Mouse (Mus musculus) embryonic facial prominence, embryonic 11.5 days (tissue): Measurements from ENCODE around the gene Clpp. TPM values are rescaled to one million over a fixed set of nuclear protein-coding genes. Genes with fewer than 3 reads are reported as not detected.

Source experiments
- ATAC-seq: fragments of 200-750 bp; cut with Nextera tagmentation; replicated peaks from 2 replicates; pipeline ENCODE4 v1.8.0; 2017; ENCODE audit warnings: low read depth; ENCODE audit not compliant: insufficient number of reproducible peaks, low FRiP score, low TSS enrichment
- DNase-seq: peaks from one replicate; pipeline ENCODE4 v3.0.0-alpha.2; 2015; ENCODE audit warnings: low spot score
- H3K27ac ChIP-seq: fragments of 300-500 bp; sonication (generic); replicated peaks from 2 replicates; pipeline ENCODE4 v1.5.1; 2014; ENCODE audit warnings: mild to moderate bottlenecking, low read depth, low read length, control low read depth
- H3K27me3 ChIP-seq: fragments of 300-500 bp; sonication (generic); 2 replicates; pipeline ENCODE4 v1.6.1; 2014; ENCODE audit warnings: mild to moderate bottlenecking, low read length, moderate library complexity, mixed read lengths; ENCODE audit not compliant: control insufficient read depth, insufficient read depth
- H3K36me3 ChIP-seq: fragments of 300-500 bp; sonication (generic); replicated peaks from 2 replicates; pipeline ENCODE4 v1.6.1; 2014; ENCODE audit warnings: low read depth, mild to moderate bottlenecking, low read length, moderate library complexity, mixed read lengths; ENCODE audit not compliant: control insufficient read depth, insufficient read depth
- H3K4me1 ChIP-seq: fragments of 300-500 bp; sonication (generic); 2 replicates; pipeline ENCODE4 v1.6.1; 2014; ENCODE audit warnings: low read length, mixed read lengths; ENCODE audit not compliant: control insufficient read depth, insufficient read depth
- H3K4me2 ChIP-seq: fragments of 300-500 bp; sonication (generic); 2 replicates; pipeline ENCODE4 v1.6.1; 2014; ENCODE audit warnings: low read depth, mild to moderate bottlenecking, control low read depth, low read length, moderate library complexity
- H3K4me3 ChIP-seq: fragments of 300-500 bp; sonication (generic); 2 replicates; pipeline ENCODE4 v1.5.1; 2014; ENCODE audit warnings: low read depth, low read length, control low read depth
- H3K9ac ChIP-seq: fragments of 300-500 bp; sonication (generic); replicated peaks from 2 replicates; pipeline ENCODE4 v1.6.1; 2014; ENCODE audit warnings: mild to moderate bottlenecking, control low read depth, low read length
- H3K9me3 ChIP-seq: fragments of 300-500 bp; sonication (generic); replicated peaks from 2 replicates; pipeline ENCODE4 v1.6.1; 2016; ENCODE audit warnings: mild to moderate bottlenecking, low read length, inconsistent platforms, mixed read lengths; ENCODE audit not compliant: control insufficient read depth
- WGBS: fragments of 180-500 bp; shearing (Covaris S2); extraction: QIAGEN DNeasy Blood & Tissue Kit; methylation state at CpG from one replicate; pipeline ENCODE4 v1.1.7; 2014; 5-methylcytosine and 5-hydroxymethylcytosine counted together
- polyA plus RNA-seq: library from polyadenylated mRNA; unstranded; fragments of >200 nt; fragmentation: Nextera tagmentation; extraction: Ambion mirVana; gene quantifications from 2 replicates; pipeline ENCODE4 v1.2.1, GENCODE M21; 2014

Gene Clpp
- 148 and 159 TPM in 2 replicates for polyA plus RNA-seq

DNA sequence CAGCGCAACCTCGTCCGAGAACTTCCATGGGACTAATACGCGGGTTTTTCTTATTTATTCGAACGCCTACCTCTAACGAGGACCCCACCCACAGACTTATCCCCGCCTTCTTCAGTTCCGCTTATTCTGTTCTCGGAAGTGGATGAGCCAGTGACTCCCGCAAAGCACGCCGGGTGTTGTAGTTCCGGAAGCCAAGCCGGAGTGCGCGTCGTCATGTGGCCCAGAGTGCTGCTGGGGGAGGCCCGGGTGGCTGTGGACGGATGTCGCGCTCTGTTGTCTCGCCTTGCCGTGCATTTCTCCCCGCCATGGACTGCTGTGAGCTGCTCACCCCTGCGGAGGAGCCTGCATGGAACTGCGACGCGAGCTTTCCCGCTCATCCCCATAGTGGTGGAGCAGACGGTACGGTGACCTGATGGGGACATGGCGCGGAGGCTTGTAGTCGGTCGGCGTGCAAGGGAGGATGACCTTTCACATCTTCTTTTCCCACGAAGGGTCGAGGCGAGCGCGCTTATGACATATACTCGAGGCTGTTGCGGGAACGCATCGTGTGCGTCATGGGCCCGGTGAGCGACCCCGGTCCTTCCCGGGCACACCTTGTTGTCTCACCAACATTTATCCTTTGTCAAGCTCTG lies at the start of gene Clpp:
Gene Clpp, plus strand, starts transcription at position 191 of the 632 bp plus-strand sequence.
- H3K27me3 ChIP-seq = no peaks in the 10 kb centered on the region
- H3K9ac ChIP-seq = peak within 1 kb of the TSS; percentile 83
- no peak within 1 kb of the TSS for H3K27ac ChIP-seq
- no peaks in the 10 kb centered on the region for H3K9me3 ChIP-seq
- H3K4me1 ChIP-seq = peaks cover 2% of the 10 kb centered on the region; the same call in 1 of the 2 replicates
- WGBS = under 1% methylated on average over 52 of the region's 52 CpGs
- peak within 1 kb of the TSS; percentile 52 for H3K4me2 ChIP-seq
- H3K4me3 ChIP-seq = peak within 1 kb of the TSS; percentile 79
- ATAC-seq (peak; percentile 91), DNase-seq (peak; percentile 97)
- H3K36me3 ChIP-seq = peaks cover 6% of the 10 kb centered on the region; the same call in 1 of the 2 replicates

DNA sequence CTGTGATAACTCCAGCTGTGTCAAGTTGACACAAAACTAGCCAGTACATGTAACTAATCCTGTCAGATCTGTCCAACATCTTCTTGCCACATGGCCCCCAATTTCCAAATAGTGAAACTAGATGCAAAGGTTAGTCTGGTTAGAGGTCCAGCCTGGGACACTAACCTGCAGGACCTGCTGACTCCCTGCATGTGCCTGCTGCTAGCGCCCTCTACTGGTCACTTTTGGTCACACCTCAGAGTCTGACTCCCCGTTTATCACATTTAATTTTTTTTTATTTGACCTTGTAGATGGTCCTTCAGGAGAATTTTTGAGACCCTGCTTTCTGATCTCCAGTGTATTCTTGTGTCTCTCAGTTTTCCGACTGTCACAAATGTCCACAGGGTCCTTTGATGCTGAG lies 39.2 kb upstream of the Clpp start:
- DNase-seq (peak; percentile 63), ATAC-seq (no peak)
- H3K4me1 ChIP-seq = no peaks in the 10 kb centered on the region
- 18% methylated on average over 3 of the region's 3 CpGs for WGBS
- no peaks in the 10 kb centered on the region for H3K36me3 ChIP-seq
- no peak overlapping the region for H3K9ac ChIP-seq
- H3K9me3 ChIP-seq = no peaks in the 10 kb centered on the region
- H3K27ac ChIP-seq = no peak overlapping the region
- no peak overlapping the region for H3K4me3 ChIP-seq
- no peaks in the 10 kb centered on the region for H3K27me3 ChIP-seq
- no peak overlapping the region for H3K4me2 ChIP-seq

DNA sequence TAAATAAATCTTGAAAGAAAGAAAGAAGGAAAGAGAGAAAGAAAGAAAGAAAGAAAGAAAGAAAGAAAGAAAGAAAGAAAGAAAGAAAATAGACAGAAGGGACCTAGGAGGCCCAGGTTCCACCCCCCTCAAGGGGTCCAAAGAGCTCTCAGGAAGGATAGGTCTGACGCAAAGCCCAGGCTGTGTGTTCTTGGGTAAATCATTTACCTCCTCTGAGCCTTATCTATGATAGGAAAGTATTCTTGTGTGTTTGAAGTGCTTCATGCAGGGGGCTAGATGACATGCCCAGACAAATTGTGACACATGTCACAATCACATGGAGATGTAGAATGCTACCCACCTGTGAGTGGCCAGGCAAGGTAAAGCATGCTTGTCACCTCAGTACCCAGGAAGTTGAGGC lies 37.5 kb upstream of the Clpp start:
- Histone ChIP-seq H3K9me3 (no peaks in the 10 kb centered on the region), H3K4me3 (no peak overlapping the region), H3K9ac (no peak overlapping the region), H3K27me3 (no peaks in the 10 kb centered on the region), H3K4me2 (no peak overlapping the region), H3K27ac (no peak overlapping the region), H3K4me1 (no peaks in the 10 kb centered on the region), H3K36me3 (no peaks in the 10 kb centered on the region)
- DNase-seq = no peak
- 92% methylated on average over 1 of the region's 1 CpGs for WGBS
- ATAC-seq = no peak

DNA sequence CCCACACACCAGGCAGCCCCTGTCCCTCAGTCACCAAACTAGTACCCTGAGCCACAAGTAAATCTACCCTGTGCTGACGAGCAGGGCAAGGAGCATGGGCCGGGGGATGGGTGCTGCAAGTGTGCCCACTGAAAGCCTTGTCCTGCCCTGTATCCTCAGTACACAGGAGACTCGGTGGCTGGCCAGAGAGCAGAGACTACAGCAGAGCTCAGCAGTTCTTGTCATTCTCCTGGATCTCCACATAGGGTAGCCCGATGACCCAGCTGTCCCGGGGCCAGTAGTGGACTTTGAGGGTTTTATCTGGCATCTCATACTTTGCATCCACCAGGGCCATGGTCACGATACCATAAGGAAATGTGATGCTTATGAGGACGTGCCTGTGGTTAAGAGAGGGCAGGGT lies 35.2 kb upstream of the Clpp start:
- Histone ChIP-seq H3K36me3 (no peaks in the 10 kb centered on the region), H3K27me3 (no peaks in the 10 kb centered on the region), H3K9me3 (no peaks in the 10 kb centered on the region), H3K4me3 (no peak overlapping the region), H3K4me1 (no peaks in the 10 kb centered on the region), H3K27ac (no peak overlapping the region), H3K4me2 (no peak overlapping the region), H3K9ac (no peak overlapping the region)
- ATAC-seq (no peak), DNase-seq (no peak)
- WGBS = 83% methylated on average over 7 of the region's 7 CpGs

DNA sequence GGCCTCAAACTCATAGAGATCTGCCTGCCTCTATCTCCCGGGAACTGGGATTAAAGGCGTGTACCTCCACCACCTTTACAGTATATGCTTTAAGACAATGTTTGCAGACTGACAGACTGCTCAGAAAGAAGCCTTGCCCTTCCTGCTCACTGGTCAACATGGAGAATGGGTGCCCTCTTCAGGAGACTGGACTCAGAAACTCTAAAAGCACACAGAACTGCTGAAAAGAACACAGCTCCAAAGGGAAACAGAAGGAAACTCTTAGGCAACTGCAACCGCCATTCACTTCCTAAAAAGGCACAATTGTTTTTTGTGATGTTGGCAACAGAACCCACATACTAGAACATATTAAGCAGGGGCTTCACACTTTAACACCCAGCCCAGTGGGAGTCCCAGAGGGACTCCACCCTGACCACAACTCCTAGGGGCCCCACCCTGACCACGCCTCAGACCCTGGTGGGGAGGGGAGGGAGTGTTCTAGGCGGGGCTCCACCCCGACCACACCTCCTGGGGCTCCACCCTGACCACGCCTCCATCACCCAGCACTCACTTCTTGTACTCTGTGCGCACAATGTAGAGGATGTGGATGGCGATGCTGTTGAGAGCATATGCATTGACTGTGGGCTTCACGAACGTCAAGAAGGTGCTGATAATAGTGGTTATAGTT lies 32.2 kb upstream of the Clpp start:
- Histone ChIP-seq H3K27me3 (no peaks in the 10 kb centered on the region), H3K36me3 (no peaks in the 10 kb centered on the region), H3K4me1 (no peaks in the 10 kb centered on the region), H3K4me3 (no peak overlapping the region), H3K27ac (no peak overlapping the region), H3K4me2 (no peak overlapping the region), H3K9me3 (no peaks in the 10 kb centered on the region), H3K9ac (no peak overlapping the region)
- WGBS = 33% methylated on average over 11 of the region's 11 CpGs
- DNase-seq = no peak
- ATAC-seq = no peak

DNA sequence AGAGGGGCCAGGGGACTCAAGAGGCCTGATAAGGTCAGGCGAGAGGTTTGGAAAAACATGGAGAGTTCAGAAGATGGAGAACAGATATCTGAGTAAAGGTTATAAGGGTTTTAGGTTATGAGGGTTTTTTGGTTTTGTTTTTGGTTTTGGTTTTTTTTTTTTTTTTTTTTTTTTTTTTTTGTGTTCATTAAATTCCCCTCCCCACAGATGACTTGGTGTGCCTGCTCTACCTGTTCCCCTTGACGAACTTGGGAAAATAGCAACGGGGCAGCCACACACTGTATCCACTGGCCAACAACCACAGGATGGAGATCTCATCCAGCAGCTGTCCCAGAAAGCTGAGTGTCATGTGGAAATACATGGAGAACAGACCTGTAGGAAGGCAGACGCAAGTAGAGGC lies 31.4 kb upstream of the Clpp start:
- ATAC-seq = no peak
- no peak overlapping the region for H3K4me3 ChIP-seq
- WGBS = 72% methylated on average over 4 of the region's 4 CpGs
- no peaks in the 10 kb centered on the region for H3K9me3 ChIP-seq
- H3K4me1 ChIP-seq = no peaks in the 10 kb centered on the region
- H3K36me3 ChIP-seq = no peaks in the 10 kb centered on the region
- no peak overlapping the region for H3K4me2 ChIP-seq
- no peak overlapping the region for H3K27ac ChIP-seq
- no peaks in the 10 kb centered on the region for H3K27me3 ChIP-seq
- H3K9ac ChIP-seq = no peak overlapping the region
- no peak for DNase-seq

DNA sequence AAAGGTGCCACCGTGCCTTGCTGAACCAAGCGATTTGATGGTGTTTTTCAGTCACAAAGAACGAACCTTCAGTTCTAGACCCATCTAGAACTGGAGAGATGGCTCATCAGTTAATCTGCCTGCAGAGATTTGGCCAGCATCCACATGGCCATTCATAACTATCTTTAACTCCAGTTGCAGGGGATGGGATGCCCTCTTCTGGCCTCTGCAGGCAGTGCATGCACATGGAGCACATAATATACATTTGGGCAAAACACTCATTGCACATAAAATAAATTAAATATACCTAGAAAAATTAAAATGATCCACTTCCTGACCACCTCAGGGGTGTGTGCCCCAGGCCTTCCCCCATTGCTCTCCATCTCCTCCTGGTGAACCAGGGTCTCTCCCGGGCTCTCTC lies 28.2 kb upstream of the Clpp start:
- 88% methylated on average over 4 of the region's 4 CpGs for WGBS

DNA sequence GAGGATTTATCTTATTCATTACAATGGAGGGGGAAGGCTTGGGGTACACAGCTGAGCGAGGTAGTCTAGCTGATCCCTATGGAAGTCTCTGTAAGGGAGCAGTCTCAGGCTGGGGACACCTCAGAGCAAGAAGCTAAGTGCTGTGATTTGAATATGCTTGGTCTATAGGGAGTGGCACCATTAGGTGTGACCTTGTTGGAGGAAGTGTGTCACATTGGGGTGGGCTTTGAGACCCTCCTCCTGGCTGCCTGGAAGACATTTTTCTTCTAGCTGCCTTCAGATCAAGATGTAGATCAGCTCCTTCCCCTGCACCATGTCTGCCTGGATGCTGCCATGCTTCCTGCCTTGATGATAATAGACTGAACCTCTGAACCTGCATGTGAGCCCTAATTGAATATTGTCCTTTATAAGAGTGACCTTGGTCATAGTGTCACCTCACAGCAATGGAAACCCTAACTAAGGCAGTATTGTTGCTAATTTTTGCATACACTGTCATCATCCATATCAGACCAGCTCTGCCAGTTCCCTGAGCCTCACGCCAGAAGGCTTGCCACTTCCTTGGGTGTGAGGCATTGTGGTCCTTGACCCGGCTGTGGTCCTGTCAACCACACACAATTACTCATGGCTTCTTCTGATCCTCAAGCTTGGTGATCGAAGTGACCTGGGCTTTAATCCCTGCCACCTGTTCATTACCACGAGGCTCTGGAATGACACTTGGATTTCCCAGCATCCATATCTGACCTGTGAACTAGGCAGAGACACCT lies 27.3 kb upstream of the Clpp start:
- Histone ChIP-seq H3K9ac (no peak overlapping the region), H3K9me3 (no peaks in the 10 kb centered on the region), H3K27ac (no peak overlapping the region), H3K4me3 (no peak overlapping the region), H3K36me3 (no peaks in the 10 kb centered on the region), H3K4me2 (no peak overlapping the region), H3K4me1 (no peaks in the 10 kb centered on the region), H3K27me3 (no peaks in the 10 kb centered on the region)
- WGBS = 80% methylated on average over 5 of the region's 5 CpGs
- ATAC-seq = no peak
- no peak for DNase-seq

More for the DNA sequence above, 28.2 kb upstream of the Clpp start:
- DNase-seq (no peak), ATAC-seq (no peak)
- Histone ChIP-seq H3K4me2 (no peak overlapping the region), H3K27ac (no peak overlapping the region), H3K36me3 (no peaks in the 10 kb centered on the region), H3K4me3 (no peak overlapping the region), H3K9me3 (no peaks in the 10 kb centered on the region), H3K27me3 (no peaks in the 10 kb centered on the region), H3K4me1 (no peaks in the 10 kb centered on the region), H3K9ac (no peak overlapping the region)
